Mouse (Mus musculus) hindbrain, embryonic 14.5 days (tissue): Measurements from ENCODE around the gene Trp53bp2. TPM values are rescaled to one million over a fixed set of nuclear protein-coding genes. Genes with fewer than 3 reads are reported as not detected.

ENCODE experiments used
- ATAC-seq: fragments of 200-750 bp; cut with Nextera tagmentation; 2 replicates; pipeline ENCODE4 v1.8.0; 2017; ENCODE audit warnings: moderate number of reproducible peaks, mild to moderate bottlenecking, moderate TSS enrichment, moderate library complexity; ENCODE audit not compliant: low FRiP score
- DNase-seq: peaks from one replicate; pipeline ENCODE4 v3.0.0-alpha.2; 2015; ENCODE audit warnings: low spot score
- H3K27ac ChIP-seq: fragments of 300-500 bp; sonication (generic); 2 replicates; pipeline ENCODE4 v1.5.1; 2014; ENCODE audit warnings: mild to moderate bottlenecking, moderate library complexity
- H3K27me3 ChIP-seq: fragments of 300-500 bp; sonication (generic); 2 replicates; pipeline ENCODE4 v1.6.1; 2014; ENCODE audit warnings: mild to moderate bottlenecking, low read length, mixed read lengths; ENCODE audit not compliant: control insufficient read depth, insufficient read depth
- H3K36me3 ChIP-seq: fragments of 300-500 bp; sonication (generic); replicated peaks from 2 replicates; pipeline ENCODE4 v1.6.1; 2014; ENCODE audit not compliant: control insufficient read depth, insufficient read depth
- H3K4me1 ChIP-seq: fragments of 300-500 bp; sonication (generic); replicated peaks from 2 replicates; pipeline ENCODE4 v1.6.1; 2014; ENCODE audit warnings: antibody characterized with exemption, low read length, mixed read lengths; ENCODE audit not compliant: control insufficient read depth, insufficient read depth
- H3K4me2 ChIP-seq: fragments of 300-500 bp; sonication (generic); replicated peaks from 2 replicates; pipeline ENCODE4 v1.6.1; 2014; ENCODE audit warnings: mild to moderate bottlenecking, moderate library complexity
- H3K4me3 ChIP-seq: fragments of 300-500 bp; sonication (generic); replicated peaks from 2 replicates; pipeline ENCODE4 v1.5.1; 2014; ENCODE audit warnings: mild to moderate bottlenecking, low read length
- H3K9ac ChIP-seq: fragments of 300-500 bp; sonication (generic); 2 replicates; pipeline ENCODE4 v1.6.1; 2014
- H3K9me3 ChIP-seq: fragments of 300-500 bp; sonication (generic); 2 replicates; pipeline ENCODE4 v1.6.1; 2016; ENCODE audit warnings: low read length; ENCODE audit not compliant: control insufficient read depth
- WGBS: fragments of 180-500 bp; shearing (Covaris S2); extraction: QIAGEN DNeasy Blood & Tissue Kit; methylation state at CpG from one replicate; pipeline ENCODE4 v1.1.7; 2014; 5-methylcytosine and 5-hydroxymethylcytosine counted together
- polyA plus RNA-seq: library from polyadenylated mRNA; unstranded; fragments of >200 nt; fragmentation: Nextera tagmentation; extraction: Ambion mirVana; gene quantifications from 2 replicates; pipeline ENCODE4 v1.2.1, GENCODE M21; 2014

Gene Trp53bp2
- polyA plus RNA-seq, 1 experiment from 2014 or later, result 19.5 TPM

GRCm38 (mm10) chr1:182501815-182502405 lies 92.9 kb downstream of the Trp53bp2 start:
- WGBS, result 87% methylated on average over 7 of the region's 7 CpGs
- H3K4me3 ChIP-seq, result no peak overlapping the region
- no peaks in the 10 kb centered on the region for H3K27me3 ChIP-seq
- no peak overlapping the region for H3K4me2 ChIP-seq
- no peak overlapping the region for H3K9ac ChIP-seq
- no peak for ATAC-seq
- no peak overlapping the region for H3K27ac ChIP-seq
- H3K9me3 ChIP-seq, result no peaks in the 10 kb centered on the region
- H3K36me3 ChIP-seq, result peaks cover 8% of the 10 kb centered on the region; the same call in 1 of the 2 replicates
- peaks cover 10% of the 10 kb centered on the region; the same call in 1 of the 2 replicates for H3K4me1 ChIP-seq
- DNase-seq, result no peak

GRCm38 (mm10) chr1:182502491-182503050 lies 93.6 kb downstream of the Trp53bp2 start:
- H3K27me3 ChIP-seq, result no peaks in the 10 kb centered on the region
- no peak for ATAC-seq
- no peaks in the 10 kb centered on the region for H3K9me3 ChIP-seq
- 89% methylated on average over 7 of the region's 7 CpGs for WGBS
- H3K9ac ChIP-seq, result no peak overlapping the region
- peaks cover 8% of the 10 kb centered on the region; the same call in 1 of the 2 replicates for H3K36me3 ChIP-seq
- no peak for DNase-seq
- H3K4me1 ChIP-seq, result peaks cover 10% of the 10 kb centered on the region; the same call in 1 of the 2 replicates
- H3K4me2 ChIP-seq, result no peak overlapping the region
- no peak overlapping the region for H3K4me3 ChIP-seq
- no peak overlapping the region for H3K27ac ChIP-seq

GRCm38 (mm10) chr1:182503206-182503900 lies 94.4 kb downstream of the Trp53bp2 start:
- Histone ChIP-seq H3K36me3 (peaks cover 8% of the 10 kb centered on the region; the same call in 1 of the 2 replicates), H3K27ac (no peak overlapping the region), H3K4me3 (no peak overlapping the region), H3K4me2 (no peak overlapping the region), H3K9me3 (no peaks in the 10 kb centered on the region), H3K27me3 (no peaks in the 10 kb centered on the region), H3K4me1 (peaks cover 10% of the 10 kb centered on the region; the same call in 1 of the 2 replicates), H3K9ac (no peak overlapping the region)
- ATAC-seq (no peak), DNase-seq (no peak)
- WGBS, result 91% methylated on average over 13 of the region's 13 CpGs

- peaks cover 15% of the 10 kb centered on the region for H3K36me3 ChIP-seq
- peaks cover 10% of the 10 kb centered on the region; the same call in 1 of the 2 replicates for H3K4me1 ChIP-seq
- ATAC-seq, result 0 out of 2 replicates have a peak, but pooled peaks have one; percentile 37
- no peak overlapping the region for H3K27ac ChIP-seq
- DNase-seq, result peak; percentile 61
- no peaks in the 10 kb centered on the region for H3K9me3 ChIP-seq
- H3K4me3 ChIP-seq, result no peak overlapping the region
- no peak overlapping the region for H3K9ac ChIP-seq
- 13% methylated on average over 4 of the region's 4 CpGs for WGBS
- H3K27me3 ChIP-seq, result no peaks in the 10 kb centered on the region
- no peak overlapping the region for H3K4me2 ChIP-seq
Observed at GRCm38 (mm10) chr1:182504223-182504622, 95.3 kb downstream of the Trp53bp2 start.

- DNase-seq (no peak), ATAC-seq (no peak)
- Histone ChIP-seq H3K4me3 (no peak overlapping the region), H3K9ac (no peak overlapping the region), H3K27ac (no peak overlapping the region), H3K27me3 (no peaks in the 10 kb centered on the region), H3K36me3 (peaks cover 26% of the 10 kb centered on the region), H3K4me2 (no peak overlapping the region), H3K4me1 (peaks cover 10% of the 10 kb centered on the region; the same call in 1 of the 2 replicates), H3K9me3 (no peaks in the 10 kb centered on the region)
- 91% methylated on average over 3 of the region's 3 CpGs for WGBS
Observed at GRCm38 (mm10) chr1:182505291-182505690, 96.3 kb downstream of the Trp53bp2 start.

GRCm38 (mm10) chr1:182506229-182506986 lies 97.4 kb downstream of the Trp53bp2 start:
- no peak overlapping the region for H3K4me3 ChIP-seq
- no peaks in the 10 kb centered on the region for H3K27me3 ChIP-seq
- H3K9ac ChIP-seq, result no peak overlapping the region
- 77% methylated on average over 7 of the region's 7 CpGs for WGBS
- no peaks in the 10 kb centered on the region for H3K9me3 ChIP-seq
- H3K36me3 ChIP-seq, result peaks cover 37% of the 10 kb centered on the region
- no peak overlapping the region for H3K4me2 ChIP-seq
- ATAC-seq (no peak), DNase-seq (no peak)
- 0 out of 2 replicates have a peak overlapping the region, but pooled peaks have one; percentile 14 for H3K27ac ChIP-seq
- H3K4me1 ChIP-seq, result peaks cover 10% of the 10 kb centered on the region; the same call in 1 of the 2 replicates

- Histone ChIP-seq H3K4me1 (peaks cover 5% of the 10 kb centered on the region; the same call in 1 of the 2 replicates), H3K27ac (no peak overlapping the region), H3K4me2 (no peak overlapping the region), H3K9me3 (no peaks in the 10 kb centered on the region), H3K27me3 (no peaks in the 10 kb centered on the region), H3K4me3 (no peak overlapping the region), H3K36me3 (peaks cover 53% of the 10 kb centered on the region), H3K9ac (no peak overlapping the region)
- DNase-seq (no peak), ATAC-seq (no peak)
- WGBS, result 82% methylated on average over 10 of the region's 10 CpGs
Observed at GRCm38 (mm10) chr1:182509110-182509797, 100.3 kb downstream of the Trp53bp2 start.

GRCm38 (mm10) chr1:182511073-182511472 lies 102.1 kb downstream of the Trp53bp2 start:
- Histone ChIP-seq H3K4me3 (no peak overlapping the region), H3K9me3 (no peaks in the 10 kb centered on the region), H3K27ac (no peak overlapping the region), H3K4me2 (no peak overlapping the region), H3K36me3 (peaks cover 51% of the 10 kb centered on the region), H3K4me1 (peaks cover 12% of the 10 kb centered on the region), H3K27me3 (no peaks in the 10 kb centered on the region), H3K9ac (no peak overlapping the region)
- ATAC-seq, result no peak
- no peak for DNase-seq
- 86% methylated on average over 2 of the region's 2 CpGs for WGBS
